Mouse (Mus musculus) ES-Bruce4 (cell line): ENCODE measurements around the gene Galntl6.
"Not testable (repeated sequence)": the region's sequence is repeated elsewhere in the genome, so short reads cannot be mapped to it uniquely, and the experiment has no call there.

Experiments used
- CTCF ChIP-seq: IDR thresholded peaks from one replicate; pipeline ENCODE4 v1.8.1; 2011; ENCODE audit warnings: low read depth, low read length
- EP300 ChIP-seq: IDR thresholded peaks from 2 replicates; pipeline ENCODE4 v1.6.1; 2011; ENCODE audit warnings: low read depth, low read length; ENCODE audit not compliant: insufficient read depth
- POLR2A ChIP-seq: IDR thresholded peaks from one replicate; pipeline ENCODE4 v1.8.1; 2011; ENCODE audit warnings: low read length; ENCODE audit not compliant: insufficient read depth

DNA sequence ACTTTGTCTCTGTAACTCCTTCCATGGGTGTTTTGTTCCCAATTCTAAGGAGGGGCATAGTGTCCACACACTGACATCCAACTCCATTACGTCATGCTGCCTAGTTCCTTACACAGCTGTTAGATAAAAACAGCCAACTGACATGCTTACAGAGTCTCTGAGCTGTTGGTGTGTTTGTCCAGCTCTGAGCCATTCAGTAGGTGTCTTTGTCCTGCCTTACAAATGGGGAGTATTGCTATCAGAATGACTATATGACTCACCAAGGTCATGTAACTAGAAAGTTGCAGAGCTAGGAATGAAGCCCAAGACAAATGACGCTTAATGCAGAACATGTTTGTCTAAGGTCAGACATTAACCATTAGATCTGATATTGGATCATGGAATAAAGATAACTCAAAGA, 449.1 kb downstream of the Galntl6 start:
- not testable (repeated sequence) for TF ChIP-seq CTCF, EP300, POLR2A
